Mouse (Mus musculus) left cerebral cortex, adult 18-20 months (tissue): Measurements from ENCODE around the gene Cep170b. TPM values are rescaled to one million over a fixed set of nuclear protein-coding genes. Genes with fewer than 3 reads are reported as not detected.

ENCODE experiments used
- DNase-seq, 2 experiments: peaks; one replicate each; pipeline ENCODE4 v3.0.0; 2021 to 2022; ENCODE audit warnings: low spot score in 2 of 2, mixed read lengths in 1 of 2
- long read RNA-seq, 2 experiments: library from polyadenylated mRNA; stranded (forward); transcript quantifications; one replicate each; pipeline ENCODE4 v2.0.0; 2021
- total RNA-seq, 2 experiments: library from RNA; stranded (reverse); gene quantifications; 2 replicates each; pipeline ENCODE4 v1.2.3; 2021

Cep170b gene
- 100 to 1,000 TPM; 267 to 284 TPM for total RNA-seq
- long read RNA-seq, experiment 1, full-length matches to known transcripts: 78 of 263 reads
- long read RNA-seq, experiment 1, partial matches to known transcripts: 80 of 263 reads
- long read RNA-seq, experiment 1, other reads (novel, unspliced or antisense): 105 of 263 reads
- long read RNA-seq, experiment 2, full-length matches to known transcripts: 33 of 174 reads
- long read RNA-seq, experiment 2, partial matches to known transcripts: 134 of 174 reads
- long read RNA-seq, experiment 2, other reads (novel, unspliced or antisense): 7 of 174 reads

- no peak for DNase-seq
These were observed at the start of gene Cep170b for GRCm38 (mm10) chr12:112720216-112720615. TSS of gene Cep170b (plus strand) at chr12:112720455.

GRCm38 (mm10) chr12:112670718-112671393 is 49.4 kb upstream of the Cep170b start:
- DNase-seq: no peak

GRCm38 (mm10) chr12:112671891-112672290 is 48.4 kb upstream of the Cep170b start:
- no peak for DNase-seq

GRCm38 (mm10) chr12:112672744-112673575 is 47.3 kb upstream of the Cep170b start:
- DNase-seq: no peak

GRCm38 (mm10) chr12:112673576-112674091 is 46.6 kb upstream of the Cep170b start:
- peak in 1 of 2 experiments; percentile 55 for DNase-seq

- DNase-seq: peak in 1 of 2 experiments; percentile 46
These were observed 45.9 kb upstream of the Cep170b start, which contains the start of gene Akt1 for GRCm38 (mm10) chr12:112674132-112675011. TSS of gene Akt1 (minus strand) at chr12:112674884.

- DNase-seq: peak; percentile 78 to 86
These were observed 44.8 kb upstream of the Cep170b start for GRCm38 (mm10) chr12:112675245-112676035.

- no peak for DNase-seq
These were observed 43.2 kb upstream of the Cep170b start for GRCm38 (mm10) chr12:112677076-112677475.

GRCm38 (mm10) chr12:112677943-112678554 is 42.2 kb upstream of the Cep170b start:
- DNase-seq: no peak

GRCm38 (mm10) chr12:112678555-112679026 is 41.7 kb upstream of the Cep170b start, which contains the start of gene Zbtb42:
TSS of gene Zbtb42 (plus strand) at chr12:112678828.
- DNase-seq: no peak

GRCm38 (mm10) chr12:112679027-112679996 is 40.9 kb upstream of the Cep170b start:
- no peak for DNase-seq

- no peak for DNase-seq
These were observed 36.9 kb upstream of the Cep170b start for GRCm38 (mm10) chr12:112683351-112683750.

- no peak for DNase-seq
These were observed 31.8 kb upstream of the Cep170b start for GRCm38 (mm10) chr12:112688458-112688857.

GRCm38 (mm10) chr12:112693185-112694126 is 26.8 kb upstream of the Cep170b start:
- DNase-seq: peak; percentile 92 to 96

GRCm38 (mm10) chr12:112694127-112694475 is 26.2 kb upstream of the Cep170b start:
- DNase-seq: no peak

- DNase-seq: no peak
These were observed 23.3 kb upstream of the Cep170b start for GRCm38 (mm10) chr12:112696806-112697425.
